Mouse (Mus musculus): ENCODE results near the gene Klhl26. TPM values are rescaled to one million over a fixed set of nuclear protein-coding genes. Genes with fewer than 3 reads are reported as not detected.

Gene Klhl26
- polyA plus RNA-seq, 1 experiment from 2014 or later, result 24.4 TPM

- TF ChIP-seq CTCF (IDR thresholded peaks at IDR 0.05; ENCODE audit: low read depth), result no peak
- Histone ChIP-seq H3K36me3 (ENCODE audit: insufficient read depth) (no peaks in the 10 kb centered on the region), H3K9ac (no peak overlapping the region), H3K4me2 (no peak overlapping the region), H3K4me3 (ENCODE audit: low read depth, low read length) (no peak overlapping the region), H3K27me3 (ENCODE audit: insufficient read depth, low read length) (no peaks in the 10 kb centered on the region), H3K27ac (ENCODE audit: low read depth) (no peak overlapping the region), H3K9me3 (ENCODE audit: low read depth, low read length) (no peaks in the 10 kb centered on the region), H3K4me1 (ENCODE audit: insufficient read depth) (no peaks in the 10 kb centered on the region)
- WGBS, result 85% methylated on average over 6 of the region's 6 CpGs
- ATAC-seq (ENCODE audit: insufficient read depth) (no peak), DNase-seq (no peak)
These were observed 12.6 kb downstream of the Klhl26 start for GRCm38 (mm10) chr8:70464162-70464561.

- H3K9ac ChIP-seq, result no peak overlapping the region
- no peaks in the 10 kb centered on the region for H3K27me3 ChIP-seq (ENCODE audit: insufficient read depth, low read length)
- H3K27ac ChIP-seq (ENCODE audit: low read depth), result no peak overlapping the region
- ATAC-seq (ENCODE audit: insufficient read depth) (no peak), DNase-seq (no peak)
- no peak overlapping the region for H3K4me3 ChIP-seq (ENCODE audit: low read depth, low read length)
- H3K36me3 ChIP-seq (ENCODE audit: insufficient read depth), result no peaks in the 10 kb centered on the region
- TF ChIP-seq CTCF (IDR thresholded peaks at IDR 0.05; ENCODE audit: low read depth), result no peak
- WGBS, result 71% methylated on average over 4 of the region's 4 CpGs
- H3K4me1 ChIP-seq (ENCODE audit: insufficient read depth), result no peaks in the 10 kb centered on the region
- H3K4me2 ChIP-seq, result no peak overlapping the region
- H3K9me3 ChIP-seq (ENCODE audit: low read depth, low read length), result no peaks in the 10 kb centered on the region
These were observed 13.5 kb downstream of the Klhl26 start for GRCm38 (mm10) chr8:70463306-70463705.

DNA sequence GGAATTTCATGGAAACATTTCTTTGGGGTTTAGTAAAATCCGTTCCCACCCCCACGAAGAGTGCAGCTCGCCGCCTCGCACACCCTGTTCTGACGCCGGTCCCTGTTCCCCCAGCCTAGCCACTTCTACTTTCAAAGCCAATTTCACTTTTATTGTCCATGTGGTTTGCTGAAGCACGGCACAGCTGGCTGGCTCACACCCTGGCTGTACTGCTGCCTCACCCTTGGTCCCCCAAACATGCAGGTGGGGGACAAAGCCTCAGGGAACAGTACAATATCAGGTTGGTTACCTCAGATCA, 14.3 kb downstream of the Klhl26 start:
- DNase-seq (no peak), ATAC-seq (ENCODE audit: insufficient read depth) (no peak)
- Histone ChIP-seq H3K4me3 (ENCODE audit: low read depth, low read length) (no peak overlapping the region), H3K36me3 (ENCODE audit: insufficient read depth) (no peaks in the 10 kb centered on the region), H3K4me2 (no peak overlapping the region), H3K9me3 (ENCODE audit: low read depth, low read length) (no peaks in the 10 kb centered on the region), H3K9ac (no peak overlapping the region), H3K4me1 (ENCODE audit: insufficient read depth) (no peaks in the 10 kb centered on the region), H3K27me3 (ENCODE audit: insufficient read depth, low read length) (no peaks in the 10 kb centered on the region), H3K27ac (ENCODE audit: low read depth) (no peak overlapping the region)
- WGBS, result 92% methylated on average over 8 of the region's 8 CpGs
- TF ChIP-seq CTCF (IDR thresholded peaks at IDR 0.05; ENCODE audit: low read depth), result no peak

- Histone ChIP-seq H3K27me3 (ENCODE audit: insufficient read depth, low read length) (no peaks in the 10 kb centered on the region), H3K27ac (ENCODE audit: low read depth) (no peak overlapping the region), H3K36me3 (ENCODE audit: insufficient read depth) (no peaks in the 10 kb centered on the region), H3K4me3 (ENCODE audit: low read depth, low read length) (no peak overlapping the region), H3K4me1 (ENCODE audit: insufficient read depth) (no peaks in the 10 kb centered on the region), H3K9me3 (ENCODE audit: low read depth, low read length) (no peaks in the 10 kb centered on the region), H3K4me2 (no peak overlapping the region), H3K9ac (no peak overlapping the region)
- TF ChIP-seq CTCF (IDR thresholded peaks at IDR 0.05; ENCODE audit: low read depth), result no peak
- DNase-seq (no peak), ATAC-seq (ENCODE audit: insufficient read depth) (peak; percentile 10; the same call in 1 of the 2 replicates)
- 85% methylated on average over 16 of the region's 16 CpGs for WGBS
These were observed 14.8 kb downstream of the Klhl26 start for GRCm38 (mm10) chr8:70461765-70462515.

DNA sequence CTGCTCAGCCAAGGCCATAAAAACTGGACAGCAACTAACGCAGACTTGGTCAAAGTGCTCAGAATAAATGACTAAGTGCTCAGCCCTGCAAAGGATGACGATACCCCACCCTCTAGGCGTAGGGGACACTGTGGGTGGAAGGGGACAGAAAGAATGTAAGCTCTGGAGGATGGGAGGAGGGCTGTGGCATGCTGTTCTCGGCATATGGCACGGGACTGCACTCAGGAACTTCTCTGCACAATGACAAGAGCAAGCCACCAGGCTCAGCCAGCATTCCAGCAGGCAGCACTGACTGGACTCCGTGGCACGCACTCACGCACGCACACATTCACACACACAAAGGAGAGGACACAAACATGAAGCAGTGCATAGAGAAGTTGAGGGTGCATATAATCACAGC, 16.2 kb downstream of the Klhl26 start:
- WGBS, result 69% methylated on average over 9 of the region's 9 CpGs
- Histone ChIP-seq H3K9ac (no peak overlapping the region), H3K36me3 (ENCODE audit: insufficient read depth) (no peaks in the 10 kb centered on the region)

GRCm38 (mm10) chr8:70460199-70460598, 16.6 kb downstream of the Klhl26 start:
- Histone ChIP-seq H3K27me3 (ENCODE audit: insufficient read depth, low read length) (no peaks in the 10 kb centered on the region), H3K27ac (ENCODE audit: low read depth) (no peak overlapping the region), H3K4me2 (no peak overlapping the region), H3K9me3 (ENCODE audit: low read depth, low read length) (no peaks in the 10 kb centered on the region), H3K4me3 (ENCODE audit: low read depth, low read length) (no peak overlapping the region), H3K4me1 (ENCODE audit: insufficient read depth) (no peaks in the 10 kb centered on the region), H3K9ac (no peak overlapping the region), H3K36me3 (ENCODE audit: insufficient read depth) (no peaks in the 10 kb centered on the region)
- DNase-seq (no peak), ATAC-seq (ENCODE audit: insufficient read depth) (no peak)
- 82% methylated on average over 5 of the region's 5 CpGs for WGBS
- TF ChIP-seq CTCF (IDR thresholded peaks at IDR 0.05; ENCODE audit: low read depth), result no peak

More for the DNA sequence above, 16.2 kb downstream of the Klhl26 start:
- Histone ChIP-seq H3K4me3 (ENCODE audit: low read depth, low read length) (no peak overlapping the region), H3K27ac (ENCODE audit: low read depth) (no peak overlapping the region), H3K9me3 (ENCODE audit: low read depth, low read length) (no peaks in the 10 kb centered on the region), H3K27me3 (ENCODE audit: insufficient read depth, low read length) (no peaks in the 10 kb centered on the region), H3K4me1 (ENCODE audit: insufficient read depth) (no peaks in the 10 kb centered on the region), H3K4me2 (no peak overlapping the region)
- ATAC-seq (ENCODE audit: insufficient read depth), result no peak
- no peak for DNase-seq
- TF ChIP-seq CTCF (IDR thresholded peaks at IDR 0.05; ENCODE audit: low read depth), result no peak

DNA sequence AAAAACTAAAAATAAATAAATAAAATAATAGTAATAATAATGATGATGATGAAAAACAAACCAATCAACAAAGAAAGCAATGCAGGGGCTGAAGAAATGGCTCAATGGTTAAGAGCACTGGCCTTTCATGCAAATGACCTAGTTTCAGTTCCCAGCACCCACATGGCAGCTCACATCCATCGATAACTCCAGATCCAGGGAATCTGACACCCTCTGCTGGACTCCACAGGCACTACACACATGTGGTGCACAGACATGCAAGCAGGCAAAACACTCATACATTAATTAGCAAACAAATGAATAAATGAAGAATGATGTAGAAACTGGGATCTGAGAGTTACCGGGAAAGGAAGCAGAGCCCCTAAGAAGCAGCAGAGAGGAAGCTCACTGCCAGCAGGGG, 17.1 kb downstream of the Klhl26 start:
- TF ChIP-seq CTCF (IDR thresholded peaks at IDR 0.05; ENCODE audit: low read depth), result peak; percentile 31; the same call in 1 of the 2 replicates
- 97% methylated on average over 2 of the region's 2 CpGs for WGBS
- H3K36me3 ChIP-seq (ENCODE audit: insufficient read depth), result no peaks in the 10 kb centered on the region
- no peak overlapping the region for H3K9ac ChIP-seq
- no peaks in the 10 kb centered on the region for H3K27me3 ChIP-seq (ENCODE audit: insufficient read depth, low read length)
- no peaks in the 10 kb centered on the region for H3K9me3 ChIP-seq (ENCODE audit: low read depth, low read length)
- no peak for DNase-seq
- no peak overlapping the region for H3K4me3 ChIP-seq (ENCODE audit: low read depth, low read length)
- ATAC-seq (ENCODE audit: insufficient read depth), result no peak
- H3K27ac ChIP-seq (ENCODE audit: low read depth), result no peak overlapping the region
- no peak overlapping the region for H3K4me2 ChIP-seq
- no peaks in the 10 kb centered on the region for H3K4me1 ChIP-seq (ENCODE audit: insufficient read depth)

Measured in lung, embryonic 14.5 days (tissue).